Mouse (Mus musculus) bone marrow, adult 2 months (tissue): Measurements from ENCODE around the gene Heg1.

ENCODE experiments used
- CTCF ChIP-seq: fragments of 200-500 bp; IDR thresholded peaks from 2 replicates; pipeline ENCODE4 v1.5.1; 2011; ENCODE audit warnings: low read length, control low read depth; ENCODE audit not compliant: control insufficient read depth, insufficient read depth
- POLR2A ChIP-seq: fragments of 200-500 bp; IDR thresholded peaks from 2 replicates; pipeline ENCODE4 v1.6.1; 2011; ENCODE audit warnings: low read depth, mild to moderate bottlenecking, control low read depth, low read length, borderline replicate concordance; ENCODE audit not compliant: control insufficient read depth

DNA sequence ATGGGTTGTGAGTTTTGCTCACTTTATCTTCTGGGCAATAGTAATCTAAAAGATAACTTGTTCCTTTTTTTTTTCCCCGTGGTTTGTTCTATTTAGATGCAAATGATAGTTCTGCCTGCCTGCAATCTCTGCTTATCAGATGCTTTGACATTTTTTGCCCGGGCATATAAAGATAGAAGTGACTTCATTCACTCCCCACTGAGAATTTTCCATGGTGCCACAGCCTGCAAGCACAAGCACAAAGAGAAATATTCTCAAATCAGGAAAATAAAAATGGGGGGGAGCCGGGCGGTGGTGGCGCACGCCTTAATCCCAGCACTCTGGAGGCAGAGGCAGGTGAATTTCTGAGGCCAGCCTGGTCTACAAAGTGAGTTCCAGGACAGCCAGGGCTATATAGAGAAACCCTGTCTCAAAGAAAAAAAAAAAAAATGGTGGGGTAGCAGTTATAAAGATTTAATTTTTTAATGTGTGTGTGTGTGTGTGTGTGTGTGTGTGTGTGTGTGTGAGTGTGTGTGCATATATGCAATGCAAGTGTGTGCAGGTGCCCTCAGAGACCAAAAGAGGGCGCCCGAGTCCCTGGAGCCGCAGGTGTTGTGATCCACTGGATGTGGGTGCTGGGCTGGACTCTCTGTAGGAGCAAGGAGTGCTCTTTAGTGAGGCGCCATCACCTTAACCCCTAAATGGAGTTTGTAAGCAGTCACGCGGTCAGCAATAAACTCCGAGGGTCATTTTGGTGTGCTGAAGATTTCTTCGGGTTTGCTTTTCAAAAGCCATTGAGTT, 22.1 kb downstream of the Heg1 start:
- no peak for TF ChIP-seq CTCF
- TF ChIP-seq POLR2A: no peak
